Mouse (Mus musculus) stomach, postnatal 0 days (tissue): ENCODE measurements at regions not wholly inside any gene's neighbourhood (a gene's known extent, or its start where the extent isn't known, plus 50 kb on each side); places are given as distances from the start of the nearest gene placed in this dataset.

ENCODE experiments used
- ATAC-seq: fragments of 200-750 bp; cut with Nextera tagmentation; 2 replicates; pipeline ENCODE4 v1.8.0; 2017; ENCODE audit not compliant: low FRiP score, low TSS enrichment
- DNase-seq: peaks from one replicate; pipeline ENCODE4 v3.0.0-alpha.2; 2016; ENCODE audit warnings: low spot score
- H3K27ac ChIP-seq: fragments of 300-500 bp; sonication (generic); replicated peaks from 2 replicates; pipeline ENCODE4 v1.5.1; 2014; ENCODE audit warnings: mild to moderate bottlenecking, control low read depth
- H3K27me3 ChIP-seq: fragments of 300-500 bp; sonication (generic); 2 replicates; pipeline ENCODE4 v1.6.1; 2014; ENCODE audit warnings: low read length; ENCODE audit not compliant: control insufficient read depth, insufficient read depth
- H3K36me3 ChIP-seq: fragments of 300-500 bp; sonication (generic); 2 replicates; pipeline ENCODE4 v1.6.1; 2014; ENCODE audit warnings: low read length, mixed read lengths; ENCODE audit not compliant: control insufficient read depth, insufficient read depth
- H3K4me1 ChIP-seq: fragments of 300-500 bp; sonication (generic); replicated peaks from 2 replicates; pipeline ENCODE4 v1.6.1; 2014; ENCODE audit warnings: antibody characterized with exemption; ENCODE audit not compliant: control insufficient read depth, insufficient read depth
- H3K4me2 ChIP-seq: fragments of 300-500 bp; sonication (generic); replicated peaks from 2 replicates; pipeline ENCODE4 v1.6.1; 2014; ENCODE audit warnings: low read depth, mild to moderate bottlenecking, control low read depth, moderate library complexity
- H3K4me3 ChIP-seq: fragments of 300-500 bp; sonication (generic); 2 replicates; pipeline ENCODE4 v1.5.1; 2014; ENCODE audit warnings: low read depth, low read length, control low read depth
- H3K9ac ChIP-seq: fragments of 300-500 bp; sonication (generic); 2 replicates; pipeline ENCODE4 v1.6.1; 2014; ENCODE audit warnings: mild to moderate bottlenecking, low read length, control low read depth, mixed read lengths
- H3K9me3 ChIP-seq: fragments of 300-500 bp; sonication (generic); 2 replicates; pipeline ENCODE4 v1.6.1; 2016; ENCODE audit warnings: low read length; ENCODE audit not compliant: control insufficient read depth
- CTCF ChIP-seq: IDR thresholded peaks from 2 replicates; pipeline ENCODE4 v1.5.1; 2016; ENCODE audit warnings: antibody characterized with exemption, low read depth, mild to moderate bottlenecking, moderate library complexity
- EP300 ChIP-seq: optimal IDR thresholded peaks from 2 replicates; pipeline ENCODE3; 2016; ENCODE audit warnings: antibody characterized with exemption
- WGBS: fragments of 180-500 bp; shearing (Covaris S2); extraction: QIAGEN DNeasy Blood & Tissue Kit; methylation state at CpG from one replicate; pipeline ENCODE4 v1.1.7; 2014; 5-methylcytosine and 5-hydroxymethylcytosine counted together

DNA sequence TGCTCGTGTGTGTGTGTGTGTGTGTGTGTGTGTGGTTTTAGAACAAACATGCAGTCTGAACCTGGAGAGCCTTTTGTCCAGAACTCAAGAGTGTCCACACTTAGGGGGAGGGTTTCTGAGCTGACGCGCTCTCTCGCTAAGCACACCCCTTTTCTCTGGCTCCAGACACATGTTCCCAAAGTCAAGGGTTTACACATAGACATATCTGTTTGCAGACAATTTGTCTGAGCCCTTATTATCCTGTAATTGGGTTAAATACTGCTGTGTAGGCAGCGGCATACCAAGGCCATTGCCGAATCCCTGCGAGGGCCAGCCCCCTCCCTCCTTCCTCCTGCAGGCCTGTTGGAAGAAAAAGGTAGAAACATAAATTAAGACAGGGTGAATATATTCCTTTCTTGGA lies 190.4 kb downstream of the Cdc5l start:
- Histone ChIP-seq H3K4me3 (no peak overlapping the region), H3K27ac (no peak overlapping the region), H3K9me3 (no peaks in the 10 kb centered on the region), H3K4me2 (no peak overlapping the region), H3K9ac (no peak overlapping the region), H3K36me3 (no peaks in the 10 kb centered on the region), H3K27me3 (0 out of 2 replicates have a peak, but pooled peaks cover 2% of the 10 kb centered on the region), H3K4me1 (0 out of 2 replicates have a peak, but pooled peaks cover 2% of the 10 kb centered on the region)
- ATAC-seq (peak; percentile 51; the same call in 1 of the 2 replicates), DNase-seq (no peak)
- TF ChIP-seq EP300 (no peak), CTCF (no peak)
- 48% methylated on average over 7 of the region's 7 CpGs for WGBS

GRCm38 (mm10) chr17:45242076-45242475 lies 191.5 kb downstream of the Cdc5l start:
- DNase-seq: no peak
- no peak overlapping the region for H3K4me3 ChIP-seq
- no peaks in the 10 kb centered on the region for H3K36me3 ChIP-seq
- 0 out of 2 replicates have a peak, but pooled peaks cover 2% of the 10 kb centered on the region for H3K4me1 ChIP-seq
- no peaks in the 10 kb centered on the region for H3K27me3 ChIP-seq
- H3K4me2 ChIP-seq: no peak overlapping the region
- 91% methylated on average over 6 of the region's 6 CpGs for WGBS
- TF ChIP-seq CTCF (no peak), EP300 (no peak)
- no peak overlapping the region for H3K27ac ChIP-seq
- no peak overlapping the region for H3K9ac ChIP-seq
- no peak for ATAC-seq
- no peaks in the 10 kb centered on the region for H3K9me3 ChIP-seq

GRCm38 (mm10) chr17:45240963-45241543 lies 192.5 kb downstream of the Cdc5l start:
- whole genome bisulfite sequencing: 50% methylated on average over 7 of the region's 7 CpGs
- no peak for ATAC-seq
- H3K9me3 ChIP-seq: no peaks in the 10 kb centered on the region
- no peak overlapping the region for H3K4me2 ChIP-seq
- 0 out of 2 replicates have a peak, but pooled peaks cover 2% of the 10 kb centered on the region for H3K4me1 ChIP-seq
- no peak overlapping the region for H3K9ac ChIP-seq
- no peak for DNase-seq
- H3K27me3 ChIP-seq: no peaks in the 10 kb centered on the region
- H3K4me3 ChIP-seq: no peak overlapping the region
- no peak overlapping the region for H3K27ac ChIP-seq
- no peaks in the 10 kb centered on the region for H3K36me3 ChIP-seq
- TF ChIP-seq EP300 (no peak), CTCF (no peak)

- no peak overlapping the region for H3K4me3 ChIP-seq
- H3K9ac ChIP-seq: no peak overlapping the region
- no peak for ATAC-seq
- no peaks in the 10 kb centered on the region for H3K36me3 ChIP-seq
- H3K27ac ChIP-seq: no peak overlapping the region
- no peaks in the 10 kb centered on the region for H3K27me3 ChIP-seq
- no peak for DNase-seq
- 0 out of 2 replicates have a peak, but pooled peaks cover 2% of the 10 kb centered on the region for H3K4me1 ChIP-seq
- 65% methylated on average over 6 of the region's 6 CpGs for WGBS
- no peak overlapping the region for H3K4me2 ChIP-seq
- no peaks in the 10 kb centered on the region for H3K9me3 ChIP-seq
- TF ChIP-seq CTCF: no peak
- no peak for TF ChIP-seq EP300
Observed at GRCm38 (mm10) chr17:45240545-45240944, 193.0 kb downstream of the Cdc5l start.

DNA sequence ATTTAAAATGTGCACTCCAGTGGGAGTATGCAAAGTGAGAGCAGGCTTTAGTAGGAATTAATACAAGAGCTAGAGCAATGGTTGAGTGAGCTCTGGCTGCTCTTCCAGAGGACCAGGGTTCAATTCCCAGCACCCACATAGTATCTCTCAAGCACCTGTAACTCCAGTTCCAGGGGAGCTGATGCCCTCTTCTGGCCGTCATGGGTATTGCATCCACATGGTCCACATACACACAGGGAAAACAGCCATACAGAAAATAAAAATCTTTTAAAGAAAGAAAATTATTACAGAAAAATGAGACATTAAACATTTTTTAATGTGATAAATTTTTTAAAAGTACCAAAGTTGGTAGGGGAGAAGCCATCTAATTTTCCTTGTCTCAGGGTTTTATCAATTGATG lies 196.3 kb downstream of the Cdc5l start:
- Histone ChIP-seq H3K4me2 (no peak overlapping the region), H3K27me3 (no peaks in the 10 kb centered on the region), H3K9me3 (no peaks in the 10 kb centered on the region), H3K4me1 (no peaks in the 10 kb centered on the region), H3K27ac (no peak overlapping the region), H3K9ac (no peak overlapping the region), H3K36me3 (no peaks in the 10 kb centered on the region), H3K4me3 (no peak overlapping the region)
- ATAC-seq (no peak), DNase-seq (no peak)
- WGBS: 70% methylated on average over 1 of the region's 1 CpGs
- peak; percentile 47 for TF ChIP-seq CTCF
- no peak for TF ChIP-seq EP300

DNA sequence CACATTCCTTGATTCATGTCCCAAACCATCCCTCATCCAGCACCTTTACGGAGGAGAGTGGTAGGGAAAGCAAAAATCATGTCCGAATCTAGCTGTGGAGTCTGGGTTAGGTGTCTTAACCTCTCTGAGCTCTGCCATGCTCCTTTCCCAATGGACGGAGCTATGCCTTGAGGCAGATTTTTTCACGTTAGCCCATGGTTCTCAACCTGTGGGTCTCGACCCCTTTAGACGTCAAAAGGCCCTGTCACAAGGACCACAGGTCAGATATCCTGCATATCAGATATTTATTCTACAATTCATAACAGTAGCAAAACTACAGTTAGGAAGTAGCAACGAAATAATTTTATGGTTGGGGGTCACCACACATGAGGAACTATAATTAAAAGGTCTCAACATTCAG lies 198.1 kb downstream of the Cdc5l start:
- Histone ChIP-seq H3K9me3 (no peaks in the 10 kb centered on the region), H3K4me1 (no peaks in the 10 kb centered on the region), H3K4me2 (no peak overlapping the region), H3K36me3 (no peaks in the 10 kb centered on the region), H3K4me3 (no peak overlapping the region), H3K9ac (no peak overlapping the region), H3K27me3 (no peaks in the 10 kb centered on the region), H3K27ac (no peak overlapping the region)
- WGBS: 83% methylated on average over 7 of the region's 7 CpGs
- DNase-seq (no peak), ATAC-seq (no peak)
- TF ChIP-seq CTCF: no peak
- no peak for TF ChIP-seq EP300
